ENCODE assay signal across 12 mouse cellular contexts in genomic region chr6:89354726-89355125, GRCm38 (mm10). TPM values are rescaled to one million over a fixed set of nuclear protein-coding genes. Genes with fewer than 3 reads are reported as not detected.
DNase-seq lines count a peak whose midpoint lies in the region; ATAC-seq and TF ChIP-seq lines count a peak whose summit lies in the region.
"Had no signal": no experiment of that assay in that cellular context is flagged by ENCODE, and none has a peak within 500 bp of the region (broad histone marks: within the 10 kb centered on the region; RNA-seq: fewer than 3 reads in every experiment).

No protein-coding gene starts in this region.

- H3K9ac ChIP-seq in kidney, embryonic 15.5 days: no peak overlapping the region
- H3K9ac ChIP-seq in midbrain, embryonic 16.5 days (ENCODE audit: low read depth, low read length): 0 out of 2 replicates have a peak overlapping the region, but pooled peaks have one; percentile 7
- H3K9ac ChIP-seq in liver, postnatal 0 days (replicated peaks): no peak overlapping the region
- H3K9ac ChIP-seq: embryonic facial prominence, embryonic 12.5 days had no signal

- H3K36me3 ChIP-seq in kidney, embryonic 15.5 days: peaks cover 39% of the 10 kb centered on the region
- peaks cover 72% of the 10 kb centered on the region for H3K36me3 ChIP-seq in E14TG2a.4 (ENCODE audit: insufficient read depth, low read length)
- peaks cover 25% of the 10 kb centered on the region for H3K36me3 ChIP-seq in midbrain, embryonic 16.5 days (ENCODE audit: control insufficient read depth, insufficient read depth, low read length)
- H3K36me3 ChIP-seq in liver, postnatal 0 days (replicated peaks; ENCODE audit: insufficient read depth, low read length): peaks cover 3% of the 10 kb centered on the region; the same call in 1 of the 2 replicates

- no peak overlapping the region for H3K4me3 ChIP-seq in kidney, embryonic 15.5 days (replicated peaks)
- peak overlapping the region; percentile 10; the same call in 1 of the 2 replicates for H3K4me3 ChIP-seq in E14TG2a.4 (replicated peaks; ENCODE audit: low read length)
- no peak overlapping the region for H3K4me3 ChIP-seq in midbrain, embryonic 16.5 days (ENCODE audit: low read depth, low read length)
- H3K4me3 ChIP-seq in liver, postnatal 0 days (ENCODE audit: low read depth, low read length): no peak overlapping the region
- H3K4me3 ChIP-seq: embryonic facial prominence, embryonic 12.5 days; neural tube, embryonic 12.5 days had no signal

- DNase-seq in kidney, postnatal 4 days: no peak
- peak; percentile 92 for DNase-seq in adrenal gland, postnatal 14 days
- no peak for DNase-seq in left cerebral cortex, postnatal 36 days (ENCODE audit: low spot score in 2 of 2)
- DNase-seq in liver, postnatal 0 days: no peak
- DNase-seq: heart, postnatal 4 days; lung, postnatal 10 days; thymus, adult 2 months had no signal

- ATAC-seq in kidney, embryonic 15.5 days (replicated peaks; ENCODE audit: low FRiP score): no peak
- ATAC-seq in midbrain, embryonic 16.5 days: no peak
- ATAC-seq in liver, postnatal 0 days: no peak

- no peak overlapping the region for H3K4me2 ChIP-seq in kidney, embryonic 15.5 days
- H3K4me2 ChIP-seq in midbrain, embryonic 16.5 days (ENCODE audit: low read length): no peak overlapping the region
- no peak overlapping the region for H3K4me2 ChIP-seq in liver, postnatal 0 days (ENCODE audit: low read depth, low read length)
- H3K4me2 ChIP-seq: embryonic facial prominence, embryonic 12.5 days had no signal

- intact Hi-C loops in left cerebral cortex, postnatal 36 days (cut with DNase I): no loop called here

- no peak for TF ChIP-seq EP300 in liver, postnatal 0 days (IDR thresholded peaks at IDR 0.05; ENCODE audit: low read depth)

- no peak for TF ChIP-seq CTCF in E14TG2a.4 (conservative IDR thresholded peaks at IDR 0.05; ENCODE audit: low read length)
- TF ChIP-seq CTCF in liver, postnatal 0 days (IDR thresholded peaks at IDR 0.05; ENCODE audit: low read depth): no peak

- no peaks in the 10 kb centered on the region for H3K27me3 ChIP-seq in kidney, embryonic 15.5 days
- H3K27me3 ChIP-seq in E14TG2a.4 (ENCODE audit: insufficient read depth, low read length): no peaks in the 10 kb centered on the region
- no peaks in the 10 kb centered on the region for H3K27me3 ChIP-seq in midbrain, embryonic 16.5 days (ENCODE audit: control insufficient read depth, insufficient read depth, low read depth, low read length)
- H3K27me3 ChIP-seq in liver, postnatal 0 days (ENCODE audit: insufficient read depth, low read length): no peaks in the 10 kb centered on the region
- H3K27me3 ChIP-seq: embryonic facial prominence, embryonic 12.5 days; neural tube, embryonic 12.5 days had no signal

- H3K9me3 ChIP-seq in kidney, embryonic 15.5 days (replicated peaks): no peaks in the 10 kb centered on the region
- no peaks in the 10 kb centered on the region for H3K9me3 ChIP-seq in E14TG2a.4 (ENCODE audit: low read length)
- no peaks in the 10 kb centered on the region for H3K9me3 ChIP-seq in midbrain, embryonic 16.5 days (replicated peaks; ENCODE audit: control insufficient read depth, low read length, poor library complexity, severe bottlenecking)
- no peaks in the 10 kb centered on the region for H3K9me3 ChIP-seq in liver, postnatal 0 days (ENCODE audit: low read length)
- H3K9me3 ChIP-seq: embryonic facial prominence, embryonic 12.5 days; neural tube, embryonic 12.5 days had no signal

- WGBS in kidney, embryonic 15.5 days: 77% methylated on average over 12 of the region's 12 CpGs
- 83% methylated on average over 12 of the region's 12 CpGs for WGBS in midbrain, embryonic 16.5 days
- 82% methylated on average over 12 of the region's 12 CpGs for WGBS in liver, postnatal 0 days (ENCODE audit: insufficient replicate concordance)

- peak overlapping the region; percentile 82; the same call in 1 of the 2 replicates for H3K27ac ChIP-seq in kidney, embryonic 15.5 days
- H3K27ac ChIP-seq in midbrain, embryonic 16.5 days (ENCODE audit: low read length): peak overlapping the region; percentile 26; the same call in 1 of the 2 replicates
- no peak overlapping the region for H3K27ac ChIP-seq in liver, postnatal 0 days (ENCODE audit: low read depth)
- H3K27ac ChIP-seq: embryonic facial prominence, embryonic 12.5 days; neural tube, embryonic 12.5 days had no signal

- peaks cover 70% of the 10 kb centered on the region for H3K4me1 ChIP-seq in kidney, embryonic 15.5 days
- peaks cover 100% of the 10 kb centered on the region for H3K4me1 ChIP-seq in E14TG2a.4 (replicated peaks; ENCODE audit: low read depth, low read length)
- peaks cover 87% of the 10 kb centered on the region for H3K4me1 ChIP-seq in midbrain, embryonic 16.5 days (ENCODE audit: control insufficient read depth, insufficient read depth, low read length)
- H3K4me1 ChIP-seq in liver, postnatal 0 days (ENCODE audit: insufficient read depth): no peaks in the 10 kb centered on the region

RNA-seq across cellular contexts. Expression of gene Plxna1, which starts 7.7 kb away (rescaled TPM):
- 21.4 and 24.8 TPM in 2 replicates for polyA plus RNA-seq in kidney, embryonic 15.5 days (2015; fragmentation: Nextera tagmentation; extraction: Ambion mirVana)
- total RNA-seq in adrenal gland, postnatal 14 days (2021): 60.2 and 68.8 TPM in 2 replicates
- polyA plus RNA-seq in midbrain, embryonic 16.5 days (2015; fragmentation: Nextera tagmentation; extraction: Ambion mirVana): 64.0 and 78.9 TPM in 2 replicates
- 10 to 100 TPM; 56.2 to 70.4 TPM for total RNA-seq in left cerebral cortex, postnatal 36 days (2021)
- polyA plus RNA-seq in liver, postnatal 0 days (2015; fragmentation: Nextera tagmentation; extraction: Ambion mirVana): 1.7 TPM in 2 replicates
